Mouse (Mus musculus): ENCODE measurements around the gene Mmp20. TPM values are rescaled to one million over a fixed set of nuclear protein-coding genes. Genes with fewer than 3 reads are reported as not detected.

The Mmp20 gene
- polyA plus RNA-seq (2015; fragmentation: Nextera tagmentation; extraction: Ambion mirVana), result not detected in 2 replicates

GRCm38 (mm10) chr9:7627931-7628330 is at the start of gene Mmp20:
Mmp20 (plus strand) TSS chr9:7628231.

DNA sequence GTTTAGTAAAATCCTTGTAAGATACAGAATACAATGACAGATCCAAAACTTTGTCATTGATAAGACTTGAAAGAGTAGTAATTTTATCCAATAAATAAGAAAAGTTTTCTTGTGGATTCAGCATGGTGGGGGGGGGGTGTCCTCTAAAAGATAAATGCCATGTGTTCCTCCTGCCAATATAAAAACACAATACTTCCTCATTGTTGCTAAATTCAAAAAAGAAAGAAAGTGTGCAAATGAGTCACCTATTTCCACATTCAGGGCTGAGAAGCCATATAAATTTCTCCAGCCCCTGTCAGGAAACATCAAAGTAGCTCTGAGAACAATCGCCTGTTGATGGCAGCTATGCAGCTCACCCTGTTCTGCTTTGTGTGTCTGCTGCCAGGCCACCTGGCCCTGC is 63.8 kb downstream of the Mmp20 start, which contains the start of gene Mmp7:
Mmp7 (plus strand) TSS at position 301 of the 400 bp plus-strand sequence.

Other genes with a start within 250 kb of the Mmp20 start
- gene Mmp1b, start 240.2 kb upstream of the Mmp20 start, polyA plus RNA-seq (2015; fragmentation: Nextera tagmentation; extraction: Ambion mirVana), result not detected in 2 replicates
- gene Mmp3, start 182.4 kb upstream of the Mmp20 start, polyA plus RNA-seq (2015; fragmentation: Nextera tagmentation; extraction: Ambion mirVana), result 0.08 and 0.30 TPM in 2 replicates
- gene Mmp10, start 125.9 kb upstream of the Mmp20 start, polyA plus RNA-seq (2015; fragmentation: Nextera tagmentation; extraction: Ambion mirVana), result 0.21 and 0.26 TPM in 2 replicates
- 0.24 and 0.46 TPM in 2 replicates for gene Mmp8, start 69.8 kb upstream of the Mmp20 start, polyA plus RNA-seq (2015; fragmentation: Nextera tagmentation; extraction: Ambion mirVana)
- not detected in 2 replicates for gene Mmp27, start 56.8 kb upstream of the Mmp20 start, polyA plus RNA-seq (2015; fragmentation: Nextera tagmentation; extraction: Ambion mirVana)
- 0.51 and 2.4 TPM in 2 replicates for gene Mmp7, start 63.9 kb downstream of the Mmp20 start, polyA plus RNA-seq (2015; fragmentation: Nextera tagmentation; extraction: Ambion mirVana)
- 299 and 378 TPM in 2 replicates for gene Tmem123, start 135.8 kb downstream of the Mmp20 start, polyA plus RNA-seq (2015; fragmentation: Nextera tagmentation; extraction: Ambion mirVana)
- gene Birc2, start 208.8 kb downstream of the Mmp20 start, polyA plus RNA-seq (2015; fragmentation: Nextera tagmentation; extraction: Ambion mirVana), result 14.9 and 15.6 TPM in 2 replicates
- gene Birc3, start 245.0 kb downstream of the Mmp20 start, polyA plus RNA-seq (2015; fragmentation: Nextera tagmentation; extraction: Ambion mirVana), result 6.2 TPM in 2 replicates